Mouse (Mus musculus) kidney, adult 11 months (tissue): ENCODE results near the gene Ttc28.
"Not testable (repeated sequence)": the region's sequence is repeated elsewhere in the genome, so short reads cannot be mapped to it uniquely, and the experiment has no call there.

Experiments used
- DNase-seq: peaks from one replicate; pipeline ENCODE4 v3.0.0; 2022

Ttc28 gene

GRCm38 (mm10) chr5:110879584-110880374, at the start of gene Ttc28:
Ttc28 (plus strand) TSS chr5:110879803.
- DNase-seq, result peak; percentile 76

- no peak for DNase-seq
Measured at GRCm38 (mm10) chr5:110831036-110831720, 48.4 kb upstream of the Ttc28 start.

GRCm38 (mm10) chr5:110835959-110836358, 43.6 kb upstream of the Ttc28 start:
- DNase-seq, result no peak

- not testable (repeated sequence) for DNase-seq
Measured at GRCm38 (mm10) chr5:110838016-110838415, 41.6 kb upstream of the Ttc28 start.

GRCm38 (mm10) chr5:110839038-110839677, 40.4 kb upstream of the Ttc28 start:
- DNase-seq, result no peak

GRCm38 (mm10) chr5:110839678-110840365, 39.8 kb upstream of the Ttc28 start, which contains the start of the genes Hscb and Chek2:
Hscb (minus strand) TSS chr5:110839777.
Chek2 (plus strand) TSS chr5:110839979.
- DNase-seq, result peak; percentile 99

GRCm38 (mm10) chr5:110840465-110840864, 39.1 kb upstream of the Ttc28 start:
- DNase-seq, result peak; percentile 54

GRCm38 (mm10) chr5:110841046-110841862, 38.3 kb upstream of the Ttc28 start:
- no peak for DNase-seq

- DNase-seq, result no peak
Measured at GRCm38 (mm10) chr5:110852990-110853389, 26.6 kb upstream of the Ttc28 start.

GRCm38 (mm10) chr5:110857091-110857490, 22.5 kb upstream of the Ttc28 start:
- DNase-seq, result no peak

- peak; percentile 76 for DNase-seq
Measured at GRCm38 (mm10) chr5:110859013-110859650, 20.5 kb upstream of the Ttc28 start.

GRCm38 (mm10) chr5:110860445-110860844, 19.2 kb upstream of the Ttc28 start:
- DNase-seq, result no peak

- no peak for DNase-seq
Measured at GRCm38 (mm10) chr5:110868460-110868859, 11.1 kb upstream of the Ttc28 start.

GRCm38 (mm10) chr5:110869242-110869669, 10.3 kb upstream of the Ttc28 start:
- DNase-seq, result no peak

GRCm38 (mm10) chr5:110873160-110873559, 6.4 kb upstream of the Ttc28 start:
- no peak for DNase-seq

- no peak for DNase-seq
Measured at GRCm38 (mm10) chr5:110874711-110875110, 4.9 kb upstream of the Ttc28 start.

- no peak for DNase-seq
Measured at GRCm38 (mm10) chr5:110875286-110875685, 4.3 kb upstream of the Ttc28 start.

- no peak for DNase-seq
Measured at GRCm38 (mm10) chr5:110877666-110878505, 1.7 kb upstream of the Ttc28 start.

GRCm38 (mm10) chr5:110878526-110878925, 1.1 kb upstream of the Ttc28 start:
- not testable (repeated sequence) for DNase-seq

GRCm38 (mm10) chr5:110879042-110879441, 561 bp upstream of the Ttc28 start:
- DNase-seq, result no peak
